Mouse (Mus musculus) lung, postnatal 0 days (tissue): ENCODE results near the gene Tex22.

Experiments used
- CTCF ChIP-seq: IDR thresholded peaks from 2 replicates; pipeline ENCODE4 v1.5.1; 2016; ENCODE audit warnings: antibody characterized with exemption, mild to moderate bottlenecking
- EP300 ChIP-seq: IDR thresholded peaks from 2 replicates; pipeline ENCODE4 v1.6.1; 2016; ENCODE audit warnings: antibody characterized with exemption, mild to moderate bottlenecking, control low read depth

DNA sequence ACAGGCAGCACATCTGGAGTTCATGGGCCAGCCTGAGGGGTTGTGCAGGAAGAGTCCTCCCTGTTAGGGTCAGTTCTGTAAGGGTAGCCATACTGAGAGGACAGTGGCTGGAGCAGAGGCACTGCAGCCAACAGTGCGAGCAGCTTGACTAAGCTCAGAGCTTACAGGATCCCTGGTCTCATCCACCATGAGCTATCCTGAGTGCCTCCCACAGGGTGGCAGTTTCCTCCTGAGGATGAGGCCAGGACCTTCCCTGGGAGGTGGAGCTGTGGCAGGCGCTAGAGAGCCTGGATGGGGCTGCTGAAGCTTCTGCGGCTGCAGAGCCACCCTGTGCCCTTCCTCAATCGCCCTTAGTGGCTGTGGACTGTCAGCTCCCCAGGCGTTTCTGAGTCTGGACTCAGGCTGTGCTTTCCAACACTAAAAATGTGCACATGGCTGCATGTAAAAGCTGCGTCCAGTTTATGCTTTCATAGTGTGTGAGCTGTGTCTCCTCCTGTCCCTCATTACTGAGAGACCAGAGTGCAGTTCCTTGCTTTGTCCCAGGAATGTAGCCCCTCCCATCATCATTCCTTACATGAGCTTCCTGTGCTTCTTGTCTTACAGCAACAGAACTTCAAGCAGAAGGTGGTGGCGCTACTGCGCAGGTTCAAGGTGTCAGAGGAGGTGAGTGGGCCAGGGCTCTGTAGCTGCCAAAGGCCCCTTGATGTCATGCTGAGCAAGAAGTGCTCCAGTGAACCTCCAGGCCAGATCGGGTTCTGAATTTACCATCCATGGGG, 22.5 kb upstream of the Tex22 start:
- TF ChIP-seq CTCF (peak; percentile 47), EP300 (no peak)
